Mouse (Mus musculus) kidney, postnatal 0 days (tissue): Measurements from ENCODE around the gene Slc24a1. TPM values are rescaled to one million over a fixed set of nuclear protein-coding genes. Genes with fewer than 3 reads are reported as not detected.
"Not testable (repeated sequence)": the region's sequence is repeated elsewhere in the genome, so short reads cannot be mapped to it uniquely, and the experiment has no call there.

Source experiments
- ATAC-seq: fragments of 200-750 bp; cut with Nextera tagmentation; replicated peaks from 2 replicates; pipeline ENCODE4 v1.8.0; 2017; ENCODE audit warnings: low read depth, moderate number of reproducible peaks, moderate TSS enrichment, moderate library complexity; ENCODE audit not compliant: low FRiP score
- DNase-seq: peaks from one replicate; pipeline ENCODE4 v3.0.0-alpha.2; 2016; ENCODE audit warnings: low spot score
- H3K27ac ChIP-seq: fragments of 300-500 bp; sonication (generic); 2 replicates; pipeline ENCODE4 v1.5.1; 2014; ENCODE audit warnings: mild to moderate bottlenecking
- H3K27me3 ChIP-seq: fragments of 300-500 bp; sonication (generic); 2 replicates; pipeline ENCODE4 v1.6.1; 2014; ENCODE audit warnings: low read length, mixed read lengths; ENCODE audit not compliant: insufficient read depth
- H3K36me3 ChIP-seq: fragments of 300-500 bp; sonication (generic); 2 replicates; pipeline ENCODE4 v1.6.1; 2014; ENCODE audit warnings: low read length, mixed read lengths; ENCODE audit not compliant: insufficient read depth
- H3K4me1 ChIP-seq: fragments of 300-500 bp; sonication (generic); replicated peaks from 2 replicates; pipeline ENCODE4 v1.6.1; 2014; ENCODE audit warnings: antibody characterized with exemption, low read length, mixed read lengths; ENCODE audit not compliant: insufficient read depth
- H3K4me2 ChIP-seq: fragments of 300-500 bp; sonication (generic); 2 replicates; pipeline ENCODE4 v1.6.1; 2014; ENCODE audit warnings: mild to moderate bottlenecking, low read length, moderate library complexity, mixed read lengths
- H3K4me3 ChIP-seq: fragments of 300-500 bp; sonication (generic); replicated peaks from 2 replicates; pipeline ENCODE4 v1.5.1; 2014; ENCODE audit warnings: low read depth, low read length
- H3K9ac ChIP-seq: fragments of 300-500 bp; sonication (generic); 2 replicates; pipeline ENCODE4 v1.6.1; 2014; ENCODE audit warnings: low read depth, low read length
- H3K9me3 ChIP-seq: fragments of 300-500 bp; sonication (generic); replicated peaks from 2 replicates; pipeline ENCODE4 v1.6.1; 2016; ENCODE audit warnings: low read length, inconsistent platforms, mixed read lengths
- CTCF ChIP-seq: IDR thresholded peaks from 2 replicates; pipeline ENCODE4 v1.5.1; 2016; ENCODE audit warnings: antibody characterized with exemption, low read depth, mild to moderate bottlenecking, moderate library complexity
- WGBS: fragments of 180-500 bp; shearing (Covaris S2); extraction: QIAGEN DNeasy Blood & Tissue Kit; methylation state at CpG from one replicate; pipeline ENCODE4 v1.1.7; 2014; 5-methylcytosine and 5-hydroxymethylcytosine counted together
- polyA plus RNA-seq: library from polyadenylated mRNA; unstranded; fragments of >200 nt; fragmentation: Nextera tagmentation; extraction: Ambion mirVana; gene quantifications from 2 replicates; pipeline ENCODE4 v1.2.1, GENCODE M21; 2015

Gene Slc24a1
- polyA plus RNA-seq, result 0.04 TPM in 1 of 2 replicates, not detected in the other

DNA sequence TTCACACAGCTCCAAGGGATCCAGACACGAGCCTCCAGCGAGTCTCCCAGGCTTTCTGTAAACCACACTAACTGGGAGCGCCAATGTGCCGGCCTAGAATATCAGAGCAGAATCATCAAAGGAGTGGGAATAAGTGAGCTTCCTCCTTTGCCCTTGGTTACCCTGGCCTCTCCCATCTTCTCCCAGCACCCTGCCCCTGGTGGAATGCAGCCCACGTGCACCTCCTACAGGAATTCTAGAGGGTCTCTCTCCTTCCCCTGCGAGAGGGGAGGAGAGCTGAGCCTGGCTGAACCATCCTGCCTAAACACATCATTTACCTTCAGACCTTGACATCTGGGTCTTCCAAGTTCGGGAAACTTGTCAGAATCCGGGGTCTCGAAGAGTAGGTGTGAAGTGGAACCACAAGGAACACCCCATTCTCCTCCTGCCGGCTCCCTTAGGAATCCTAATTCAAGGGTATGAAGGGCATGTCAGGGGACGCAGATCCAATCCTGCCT is at the start of gene Slc24a1:
Gene Slc24a1, minus strand, starts transcription at position 447 of the 497 bp plus-strand sequence.
- Histone ChIP-seq H3K4me1 (no peaks in the 10 kb centered on the region), H3K27ac (no peak within 1 kb of the TSS), H3K4me2 (no peak within 1 kb of the TSS), H3K4me3 (no peak within 1 kb of the TSS), H3K9ac (no peak within 1 kb of the TSS), H3K36me3 (no peaks in the 10 kb centered on the region), H3K9me3 (no peaks in the 10 kb centered on the region), H3K27me3 (0 out of 2 replicates have a peak, but pooled peaks cover 3% of the 10 kb centered on the region)
- DNase-seq (no peak), ATAC-seq (no peak)
- WGBS, result 40% methylated on average over 11 of the region's 11 CpGs
- TF ChIP-seq CTCF, result peak; percentile 22; the same call in 1 of the 2 replicates

DNA sequence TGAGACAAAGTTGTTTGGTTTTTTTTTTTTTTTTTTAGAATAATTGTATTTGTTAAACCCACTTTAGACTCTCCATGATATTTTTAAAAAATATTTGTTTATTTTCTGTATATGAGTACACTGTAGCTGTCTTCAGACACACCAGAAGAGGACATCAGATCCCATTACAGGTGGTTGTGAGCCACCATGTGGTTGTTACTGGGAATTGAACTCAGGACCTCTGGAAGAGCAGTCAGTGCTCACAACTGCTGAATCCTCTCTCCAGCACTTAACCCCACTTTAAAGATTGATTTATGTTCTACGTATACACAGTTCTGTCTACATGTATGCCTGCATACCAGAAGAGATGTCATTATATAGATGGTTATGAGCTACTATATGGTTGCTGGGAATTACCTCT is 44.1 kb upstream of the Slc24a1 start:
- WGBS, result 91% methylated on average over 1 of the region's 1 CpGs
- not testable (repeated sequence) for H3K27ac ChIP-seq, ATAC-seq, H3K9me3 ChIP-seq, H3K4me3 ChIP-seq, H3K27me3 ChIP-seq, H3K9ac ChIP-seq, DNase-seq, H3K4me2 ChIP-seq, H3K4me1 ChIP-seq
- TF ChIP-seq CTCF, result peak; percentile 23; the same call in 1 of the 2 replicates
- peaks cover 13% of the 10 kb centered on the region; the same call in 1 of the 2 replicates for H3K36me3 ChIP-seq

DNA sequence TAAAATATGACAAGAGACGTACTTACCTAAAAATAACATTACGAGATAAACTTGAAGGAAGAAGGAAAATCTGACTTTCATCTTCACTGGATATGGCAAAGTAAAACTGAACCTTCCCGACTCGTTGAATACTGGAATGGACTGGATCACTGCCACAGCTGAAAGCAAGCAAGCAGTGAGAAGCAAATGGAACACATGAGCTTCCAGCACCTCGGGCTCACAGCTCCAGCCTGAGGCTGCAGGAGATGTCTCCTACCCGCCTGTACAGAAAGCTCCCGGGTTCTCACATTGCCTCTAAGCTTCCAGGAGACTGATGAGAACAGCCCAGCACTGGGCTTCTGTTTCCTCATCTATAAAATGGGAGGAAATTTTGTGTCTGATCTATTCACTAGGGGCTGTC is 38.9 kb upstream of the Slc24a1 start:
- WGBS, result 86% methylated on average over 7 of the region's 7 CpGs
- Histone ChIP-seq H3K4me1 (no peaks in the 10 kb centered on the region), H3K27ac (no peak overlapping the region), H3K27me3 (no peaks in the 10 kb centered on the region), H3K9ac (no peak overlapping the region), H3K4me2 (no peak overlapping the region), H3K36me3 (peaks cover 43% of the 10 kb centered on the region), H3K9me3 (no peaks in the 10 kb centered on the region), H3K4me3 (no peak overlapping the region)
- DNase-seq (no peak), ATAC-seq (no peak)
- TF ChIP-seq CTCF, result no peak

DNA sequence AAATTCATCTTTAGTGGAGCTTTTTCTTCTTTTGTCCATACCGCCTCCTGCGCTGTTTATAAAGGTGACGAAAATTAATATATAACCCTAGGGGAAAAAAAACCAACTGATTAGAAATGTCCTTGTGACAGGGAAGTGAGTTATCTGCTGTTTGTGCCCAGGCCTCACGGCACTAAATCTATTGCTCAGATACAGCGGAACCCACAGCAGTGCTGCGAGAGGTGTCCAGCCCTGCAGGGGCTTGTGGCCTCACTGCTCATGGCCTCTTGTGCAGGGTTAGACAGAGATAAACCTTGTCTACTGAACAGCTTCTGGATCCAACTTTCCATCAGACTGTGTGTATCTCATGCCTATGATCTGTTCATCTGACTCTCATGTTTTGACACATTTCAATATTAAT is 37.0 kb upstream of the Slc24a1 start:
- no peak overlapping the region for H3K9ac ChIP-seq
- no peak overlapping the region for H3K4me2 ChIP-seq
- DNase-seq (no peak), ATAC-seq (no peak)
- no peak overlapping the region for H3K4me3 ChIP-seq
- TF ChIP-seq CTCF, result no peak
- no peaks in the 10 kb centered on the region for H3K4me1 ChIP-seq
- no peaks in the 10 kb centered on the region for H3K27me3 ChIP-seq
- H3K9me3 ChIP-seq, result no peaks in the 10 kb centered on the region
- H3K36me3 ChIP-seq, result peaks cover 59% of the 10 kb centered on the region
- H3K27ac ChIP-seq, result no peak overlapping the region
- WGBS, result 88% methylated on average over 6 of the region's 6 CpGs

DNA sequence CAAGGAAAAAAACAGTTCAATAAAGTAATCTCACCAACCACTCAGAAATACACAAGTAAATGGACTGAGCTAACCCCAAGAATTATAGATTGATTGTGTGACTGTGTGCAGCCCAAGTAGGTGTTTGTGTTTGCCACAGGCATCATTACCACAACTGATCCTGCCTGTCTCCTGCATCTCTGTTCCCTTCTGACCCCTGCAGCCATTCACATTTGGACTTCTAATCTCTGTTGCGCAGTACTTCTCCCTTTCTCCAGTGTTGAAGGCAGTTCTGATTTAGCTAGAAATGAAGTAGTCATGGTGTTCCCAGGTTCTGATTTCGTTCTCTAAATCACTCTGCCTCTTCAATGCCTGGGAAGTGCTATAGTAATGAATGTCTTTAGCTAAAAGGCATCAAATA is 36.2 kb upstream of the Slc24a1 start:
- H3K36me3 ChIP-seq, result peaks cover 64% of the 10 kb centered on the region
- H3K9me3 ChIP-seq, result no peaks in the 10 kb centered on the region
- DNase-seq, result no peak
- H3K27ac ChIP-seq, result no peak overlapping the region
- H3K4me3 ChIP-seq, result no peak overlapping the region
- H3K4me2 ChIP-seq, result no peak overlapping the region
- no peak for ATAC-seq
- H3K4me1 ChIP-seq, result no peaks in the 10 kb centered on the region
- no peak for TF ChIP-seq CTCF
- no peaks in the 10 kb centered on the region for H3K27me3 ChIP-seq
- 94% methylated on average over 2 of the region's 2 CpGs for WGBS
- H3K9ac ChIP-seq, result no peak overlapping the region

DNA sequence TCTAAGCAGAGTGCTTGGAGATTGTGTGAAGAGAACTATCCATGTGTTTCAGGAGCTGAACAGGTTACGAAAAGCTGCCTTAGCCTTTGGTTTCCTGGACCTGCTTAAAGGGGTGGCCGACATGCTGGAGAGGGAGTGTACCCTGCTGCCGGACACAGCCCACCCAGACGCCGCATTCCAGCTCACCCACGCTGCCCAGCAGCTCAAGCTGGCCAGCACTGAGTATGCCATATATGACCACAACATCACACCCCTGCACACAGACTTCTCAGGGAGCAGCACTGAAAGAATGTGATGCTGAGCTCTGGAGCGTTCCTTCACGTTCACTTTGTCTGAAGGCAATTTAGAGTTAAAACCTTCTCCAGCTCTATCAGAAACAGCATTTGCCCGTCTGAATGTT is 34.4 kb upstream of the Slc24a1 start:
- no peaks in the 10 kb centered on the region for H3K4me1 ChIP-seq
- H3K27ac ChIP-seq, result no peak overlapping the region
- no peaks in the 10 kb centered on the region for H3K9me3 ChIP-seq
- ATAC-seq, result no peak
- no peak for DNase-seq
- no peak overlapping the region for H3K4me3 ChIP-seq
- 84% methylated on average over 9 of the region's 9 CpGs for WGBS
- no peak overlapping the region for H3K4me2 ChIP-seq
- no peak for TF ChIP-seq CTCF
- no peak overlapping the region for H3K9ac ChIP-seq
- peaks cover 74% of the 10 kb centered on the region for H3K36me3 ChIP-seq
- no peaks in the 10 kb centered on the region for H3K27me3 ChIP-seq
